Mouse (Mus musculus) bone marrow macrophage, adult 2 months (primary cell): ENCODE measurements around the gene Adgra3.

Experiments used
- CTCF ChIP-seq: IDR thresholded peaks from 2 replicates; pipeline ENCODE4 v1.5.1; 2012; ENCODE audit warnings: low read depth, mild to moderate bottlenecking, low read length, moderate library complexity
- POLR2A ChIP-seq: IDR thresholded peaks from 2 replicates; pipeline ENCODE4 v1.6.1; 2012; ENCODE audit warnings: mild to moderate bottlenecking, low read depth, low read length, borderline replicate concordance

DNA sequence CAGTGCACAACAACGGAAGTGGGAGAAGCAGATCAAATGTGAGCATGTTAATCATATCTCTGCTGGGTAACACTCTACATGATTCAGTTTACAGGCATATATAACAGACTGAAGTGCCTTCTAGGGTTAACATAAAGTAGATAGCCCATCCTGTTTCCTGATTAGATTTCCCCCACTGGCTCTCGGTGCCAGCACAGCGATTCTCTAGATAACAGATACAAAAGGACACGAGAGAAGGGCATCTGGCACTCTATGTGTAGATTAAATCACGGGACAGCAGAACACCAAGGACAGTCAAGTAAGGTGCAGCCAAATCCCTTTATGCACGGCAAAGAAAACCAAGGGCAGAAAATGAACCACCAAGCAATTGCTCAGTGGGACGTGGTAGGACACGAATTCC lies 93.0 kb downstream of the Adgra3 start:
- no peak for TF ChIP-seq POLR2A
- no peak for TF ChIP-seq CTCF
